Mouse (Mus musculus): ENCODE results near the gene Tomt.

Gene Tomt

DNA sequence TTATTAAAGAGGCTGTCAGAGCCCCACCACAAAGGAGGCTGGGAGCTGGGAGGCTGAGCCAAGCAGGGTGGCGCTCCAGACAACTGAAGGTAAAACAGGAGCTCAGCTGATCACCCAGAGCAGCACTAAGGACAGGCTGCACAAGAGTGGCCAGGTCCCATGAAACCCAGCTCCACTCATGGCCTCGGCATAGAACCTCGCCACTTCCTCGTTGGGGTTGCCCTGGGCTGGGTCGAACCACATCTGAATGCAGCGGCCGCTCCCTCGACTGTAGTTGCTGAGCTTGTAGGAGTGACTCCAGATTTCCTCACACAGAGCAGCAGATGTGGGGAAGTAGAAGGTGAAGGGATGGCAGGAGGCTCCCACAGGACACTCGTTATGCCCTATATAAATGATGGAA is 47.8 kb downstream of the Tomt start:
- no peak for DNase-seq (ENCODE audit: low read depth, low spot score)

DNA sequence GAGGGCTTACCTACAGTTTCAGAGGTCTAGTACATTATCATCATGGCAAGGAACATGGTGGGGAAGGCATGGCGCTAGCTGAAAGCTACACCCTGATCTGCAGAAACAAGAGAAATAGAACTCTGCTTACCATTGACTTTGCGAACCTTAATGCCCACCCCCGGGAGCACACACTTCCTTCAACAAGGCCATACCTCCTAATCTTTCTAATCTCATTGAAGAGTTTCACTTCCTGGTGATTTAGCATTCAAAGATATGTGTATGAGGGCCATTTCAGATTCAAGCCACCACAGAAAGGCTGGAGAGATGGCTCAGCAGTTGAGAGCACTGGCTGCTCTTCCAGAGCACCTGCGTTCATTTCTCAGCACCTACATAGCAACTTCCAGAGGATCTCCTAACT is 49.1 kb downstream of the Tomt start, which contains the start of gene Folr2:
Gene Folr2, minus strand, starts transcription at position 101 of the 400 bp plus-strand sequence.
- no peak for DNase-seq (ENCODE audit: low read depth, low spot score)

DNA sequence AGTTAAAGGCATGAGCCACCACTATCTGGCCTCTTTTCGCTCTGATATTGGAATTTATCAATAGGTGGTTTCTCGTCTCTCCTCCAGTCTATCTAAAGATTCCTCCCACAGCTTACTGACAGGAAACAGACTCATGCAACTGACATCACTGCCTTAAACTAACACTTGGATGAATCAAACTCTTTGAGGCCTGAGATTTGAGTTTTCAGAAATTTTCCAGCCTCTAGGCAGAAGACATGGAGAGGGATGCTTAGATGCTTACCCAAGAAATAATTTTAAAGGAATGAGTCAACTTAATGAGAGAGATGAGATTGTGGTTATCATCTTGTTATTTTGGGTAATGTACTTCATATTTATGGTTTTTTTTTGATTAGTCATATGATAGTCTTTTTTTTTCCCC is 52.3 kb downstream of the Tomt start:
- no peak for DNase-seq (ENCODE audit: low read depth, low spot score)

DNA sequence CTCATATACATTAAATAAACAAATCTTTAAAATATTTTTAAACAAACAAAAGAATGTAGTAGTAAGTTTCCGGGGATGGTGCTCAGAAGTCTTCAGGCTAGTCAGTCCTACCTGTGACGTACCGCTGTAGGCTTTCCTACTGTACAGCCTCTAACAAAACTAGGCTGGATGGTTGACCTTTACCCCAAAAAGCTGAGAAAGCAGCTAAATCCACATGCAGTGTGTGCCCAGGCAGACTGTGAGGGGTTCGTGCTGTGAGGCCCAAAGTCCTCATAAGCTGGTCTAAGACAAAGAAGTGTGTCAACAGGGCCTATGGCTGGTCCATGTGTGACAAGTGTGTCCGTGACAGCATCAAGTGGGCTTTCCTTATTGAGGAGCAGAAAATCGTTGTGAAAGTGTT is 53.3 kb downstream of the Tomt start:
- DNase-seq (ENCODE audit: low read depth, low spot score) = no peak

DNA sequence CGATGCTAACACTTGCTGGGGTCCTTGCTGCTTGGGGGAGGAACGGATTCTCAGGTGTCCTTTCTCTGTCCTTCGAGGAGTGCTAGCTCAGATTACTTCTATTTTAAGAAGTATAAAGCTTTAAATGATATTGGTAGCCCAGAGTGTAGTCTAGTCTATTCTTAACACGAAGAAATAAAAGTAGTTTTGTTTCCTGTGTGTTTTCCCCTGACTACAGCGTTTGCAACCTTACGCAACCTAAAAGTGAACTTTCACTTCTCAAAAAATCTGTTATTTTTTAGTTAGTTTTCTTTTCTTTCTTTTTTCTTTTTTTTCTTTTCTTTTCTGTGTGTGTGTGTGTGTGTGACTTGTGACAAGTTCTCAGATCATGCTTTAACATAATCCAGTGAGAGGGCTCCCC is 54.5 kb downstream of the Tomt start:
- DNase-seq (ENCODE audit: low read depth, low spot score) = no peak

All from embryo, embryonic 11.5 days (tissue).